Mouse (Mus musculus): ENCODE measurements around the gene Cdc7. TPM values are rescaled to one million over a fixed set of nuclear protein-coding genes. Genes with fewer than 3 reads are reported as not detected.

Cdc7 gene
- total and polyA plus RNA-seq, 3 experiments: 25.4 to 42.6 (median 27.8) TPM

- H3K27ac ChIP-seq (ENCODE audit: insufficient read depth, low read depth): no peak overlapping the region
- TF ChIP-seq MEF2A (IDR thresholded peaks at IDR 0.05; ENCODE audit: borderline replicate concordance, low read depth, low read length): no peak
- no peak for TF ChIP-seq CHD1 (IDR thresholded peaks at IDR 0.05; ENCODE audit: low read depth, low read length)
- TF ChIP-seq JUN (IDR thresholded peaks at IDR 0.05; ENCODE audit: insufficient read depth, low read depth, low read length): no peak
- no peak for TF ChIP-seq BHLHE40 (IDR thresholded peaks at IDR 0.05; ENCODE audit: low read depth, low read length)
- no peak for TF ChIP-seq HCFC1 (IDR thresholded peaks at IDR 0.05; ENCODE audit: low read depth, low read length)
- no peak for TF ChIP-seq TCF12 (IDR thresholded peaks at IDR 0.05; ENCODE audit: low read depth, low read length)
- TF ChIP-seq ZKSCAN1 (IDR thresholded peaks at IDR 0.05; ENCODE audit: borderline replicate concordance, low read depth, low read length): no peak
- TF ChIP-seq SMC3 (IDR thresholded peaks at IDR 0.05; ENCODE audit: low read depth, low read length): no peak
- no peak for TF ChIP-seq JUND (conservative IDR thresholded peaks at IDR 0.05; ENCODE audit: low read depth, low read length)
- TF ChIP-seq TBP (conservative IDR thresholded peaks at IDR 0.05; ENCODE audit: low read depth, low read length): no peak
- TF ChIP-seq MAX (IDR thresholded peaks at IDR 0.05; ENCODE audit: low read length): no peak
- TF ChIP-seq RAD21 (IDR thresholded peaks at IDR 0.05; ENCODE audit: low read depth, low read length): no peak
- TF ChIP-seq POLR2A (IDR thresholded peaks at IDR 0.05; ENCODE audit: low read depth, low read length): no peak
- TF ChIP-seq MAZ (IDR thresholded peaks at IDR 0.05; ENCODE audit: low read depth, low read length): no peak
- TF ChIP-seq UBTF (IDR thresholded peaks at IDR 0.05; ENCODE audit: low read depth, low read length): no peak
- no peak for TF ChIP-seq POLR2AphosphoS2 (IDR thresholded peaks at IDR 0.05; ENCODE audit: low read depth, low read length)
- TF ChIP-seq CTCF (conservative IDR thresholded peaks at IDR 0.05 in 1 of 2, IDR thresholded peaks at IDR 0.05 in 1 of 2; ENCODE audit: low read depth in 2 of 2, low read length in 2 of 2): no peak
- TF ChIP-seq MYC (IDR thresholded peaks at IDR 0.05; ENCODE audit: low read depth, low read length): no peak
- no peak overlapping the region for H3K9ac ChIP-seq (ENCODE audit: insufficient read depth, low read depth)
- H3K4me3 ChIP-seq (replicated peaks in 1 of 3; ENCODE audit: low read depth in 2 of 3, low read length in 2 of 3, poor library complexity in 1 of 3): no peak overlapping the region
- H3K4me2 ChIP-seq (ENCODE audit: insufficient read depth, low read depth, poor library complexity, severe bottlenecking): no peak overlapping the region
- peaks cover 3 to 5% of the 10 kb centered on the region in 2 experiments; a peak in 2 of 4 replicates for H3K4me1 ChIP-seq (ENCODE audit: control insufficient read depth in 1 of 2, insufficient read depth in 2 of 2)
- in situ Hi-C loops (cut with MboI; ENCODE audit: low pct_ligation_motif_present, low pct_unique_long_range_greater_than_20kb, low sequenced_read_pairs): no loop called here
- no peaks in the 10 kb centered on the region for H3K9me3 ChIP-seq (replicated peaks; ENCODE audit: low read length)
- no peaks in the 10 kb centered on the region for H3K79me2 ChIP-seq (replicated peaks; ENCODE audit: control insufficient read depth, extremely low read depth, insufficient read depth, poor library complexity, severe bottlenecking)
- DNase-seq (ENCODE audit: extremely low read depth): no peak
- no peaks in the 10 kb centered on the region for H3K27me3 ChIP-seq (replicated peaks)
- dilution Hi-C loops (cut with MboI; ENCODE audit: extremely low pct_ligation_motif_present, extremely low pct_unique_long_range_greater_than_20kb, low sequenced_read_pairs): no loop called here
- H3K36me3 ChIP-seq (replicated peaks in 1 of 2; ENCODE audit: control insufficient read depth in 1 of 2, insufficient read depth in 1 of 2, low read length in 1 of 2): no peaks in the 10 kb centered on the region
Observed at GRCm38 (mm10) chr5:107025809-107026208, 61.7 kb downstream of the Cdc7 start.

- Histone ChIP-seq H3K4me3 (replicated peaks in 1 of 3; ENCODE audit: low read depth in 2 of 3, low read length in 2 of 3, poor library complexity in 1 of 3) (no peak overlapping the region), H3K4me2 (ENCODE audit: insufficient read depth, low read depth, poor library complexity, severe bottlenecking) (no peak overlapping the region), H3K79me2 (replicated peaks; ENCODE audit: control insufficient read depth, extremely low read depth, insufficient read depth, poor library complexity, severe bottlenecking) (no peaks in the 10 kb centered on the region), H3K9me3 (replicated peaks; ENCODE audit: low read length) (no peaks in the 10 kb centered on the region), H3K27me3 (replicated peaks) (no peaks in the 10 kb centered on the region), H3K27ac (ENCODE audit: insufficient read depth, low read depth) (no peak overlapping the region), H3K4me1 (ENCODE audit: control insufficient read depth in 1 of 2, insufficient read depth in 2 of 2) (peaks cover 5 to 9% of the 10 kb centered on the region in 2 experiments; a peak in 3 of 4 replicates), H3K36me3 (replicated peaks in 1 of 2; ENCODE audit: control insufficient read depth in 1 of 2, insufficient read depth in 1 of 2, low read length in 1 of 2) (no peaks in the 10 kb centered on the region), H3K9ac (ENCODE audit: insufficient read depth, low read depth) (no peak overlapping the region)
- dilution Hi-C loops (cut with MboI; ENCODE audit: extremely low pct_ligation_motif_present, extremely low pct_unique_long_range_greater_than_20kb, low sequenced_read_pairs): no loop called here
- TF ChIP-seq SIN3A (IDR thresholded peaks at IDR 0.05; ENCODE audit: low read length) (no peak), KAT2A (IDR thresholded peaks at IDR 0.05; ENCODE audit: insufficient replicate concordance, low read length) (no peak), ZC3H11A (IDR thresholded peaks at IDR 0.05; ENCODE audit: low read depth, low read length) (no peak), MAX (IDR thresholded peaks at IDR 0.05; ENCODE audit: low read length) (no peak), RCOR1 (conservative IDR thresholded peaks at IDR 0.05; ENCODE audit: low read depth, low read length) (no peak), JUND (conservative IDR thresholded peaks at IDR 0.05; ENCODE audit: low read depth, low read length) (no peak), GABPA (IDR thresholded peaks at IDR 0.05; ENCODE audit: insufficient replicate concordance, low read depth, low read length) (no peak), MEF2A (IDR thresholded peaks at IDR 0.05; ENCODE audit: borderline replicate concordance, low read depth, low read length) (no peak), BHLHE40 (IDR thresholded peaks at IDR 0.05; ENCODE audit: low read depth, low read length) (no peak), MAFK (IDR thresholded peaks at IDR 0.05; ENCODE audit: insufficient replicate concordance, low read length) (no peak), E2F4 (IDR thresholded peaks at IDR 0.05; ENCODE audit: insufficient replicate concordance, low read depth, low read length) (no peak), CHD1 (IDR thresholded peaks at IDR 0.05; ENCODE audit: low read depth, low read length) (no peak)
- in situ Hi-C loops (cut with MboI; ENCODE audit: low pct_ligation_motif_present, low pct_unique_long_range_greater_than_20kb, low sequenced_read_pairs): no loop called here
- DNase-seq (ENCODE audit: extremely low read depth): no peak
Observed at GRCm38 (mm10) chr5:107027616-107028015, 63.5 kb downstream of the Cdc7 start.
